Mouse (Mus musculus) forebrain, embryonic 12.5 days (tissue): ENCODE measurements at regions not wholly inside any gene's neighbourhood (a gene's known extent, or its start where the extent isn't known, plus 50 kb on each side); places are given as distances from the start of the nearest gene placed in this dataset.

Experiments used
- ATAC-seq: fragments of 200-750 bp; cut with Nextera tagmentation; 2 replicates; pipeline ENCODE4 v1.8.0; 2017; ENCODE audit warnings: moderate TSS enrichment; ENCODE audit not compliant: low FRiP score
- H3K27ac ChIP-seq: fragments of 300-500 bp; sonication (generic); 2 replicates; pipeline ENCODE4 v1.5.1; 2016; ENCODE audit warnings: mild to moderate bottlenecking
- H3K27me3 ChIP-seq: fragments of 300-500 bp; sonication (generic); 2 replicates; pipeline ENCODE4 v1.6.1; 2016; ENCODE audit warnings: mild to moderate bottlenecking
- H3K36me3 ChIP-seq: fragments of 300-500 bp; sonication (generic); replicated peaks from 2 replicates; pipeline ENCODE4 v1.6.1; 2016; ENCODE audit warnings: mild to moderate bottlenecking
- H3K4me1 ChIP-seq: fragments of 300-500 bp; sonication (generic); 2 replicates; pipeline ENCODE4 v1.6.1; 2016
- H3K4me2 ChIP-seq: fragments of 300-500 bp; sonication (generic); 2 replicates; pipeline ENCODE4 v1.6.1; 2016; ENCODE audit warnings: mild to moderate bottlenecking, moderate library complexity
- H3K4me3 ChIP-seq: fragments of 300-500 bp; sonication (generic); replicated peaks from 2 replicates; pipeline ENCODE4 v1.5.1; 2016; ENCODE audit warnings: mild to moderate bottlenecking
- H3K9ac ChIP-seq: fragments of 300-500 bp; sonication (generic); 2 replicates; pipeline ENCODE4 v1.6.1; 2016; ENCODE audit warnings: mild to moderate bottlenecking
- H3K9me3 ChIP-seq: fragments of 300-500 bp; sonication (generic); 2 replicates; pipeline ENCODE4 v1.6.1; 2016
- WGBS: fragments of 180-500 bp; shearing (Covaris S2); methylation state at CpG from one replicate; pipeline ENCODE4 v1.1.7; 2016; 5-methylcytosine and 5-hydroxymethylcytosine counted together

DNA sequence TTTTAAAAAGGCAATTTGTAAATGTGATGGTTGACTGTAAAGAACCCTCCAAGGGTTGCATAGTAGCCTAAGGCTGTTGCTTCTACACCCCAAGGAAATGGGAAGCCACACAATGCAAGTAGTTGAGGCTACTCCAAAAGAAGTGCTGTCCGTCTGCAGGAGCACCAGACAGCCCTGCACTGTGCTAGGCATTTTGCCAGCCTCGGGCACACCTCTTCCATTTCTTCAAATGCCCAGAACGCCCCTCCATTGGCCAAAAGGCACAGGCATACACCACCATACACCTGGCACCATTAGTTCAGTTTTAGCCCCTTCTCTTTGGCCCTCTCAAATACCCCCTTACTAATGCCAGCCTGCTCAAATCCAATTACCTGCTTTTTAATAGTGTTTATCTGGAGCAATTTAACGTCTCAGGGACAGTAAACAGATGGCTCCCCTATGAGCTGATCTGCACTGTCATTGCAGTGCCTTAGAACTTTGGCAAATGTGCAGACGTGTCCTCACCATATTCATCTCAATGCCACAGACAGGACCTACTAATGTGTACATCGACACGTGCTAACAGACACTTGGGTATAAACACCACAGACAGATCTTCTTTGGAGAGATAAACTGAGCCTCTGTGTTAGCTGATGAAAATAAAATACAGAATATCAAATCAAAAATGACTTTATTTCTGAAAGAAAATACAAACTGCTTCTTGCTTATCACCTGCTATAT, 211.9 kb upstream of the Hnrnpa3 start:
- Histone ChIP-seq H3K4me3 (no peak overlapping the region), H3K27me3 (no peaks in the 10 kb centered on the region), H3K4me2 (no peak overlapping the region), H3K9me3 (no peaks in the 10 kb centered on the region), H3K36me3 (no peaks in the 10 kb centered on the region), H3K27ac (no peak overlapping the region), H3K4me1 (peaks cover 9% of the 10 kb centered on the region; the same call in 1 of the 2 replicates), H3K9ac (no peak overlapping the region)
- WGBS = 70% methylated on average over 7 of the region's 7 CpGs
- ATAC-seq = no peak

DNA sequence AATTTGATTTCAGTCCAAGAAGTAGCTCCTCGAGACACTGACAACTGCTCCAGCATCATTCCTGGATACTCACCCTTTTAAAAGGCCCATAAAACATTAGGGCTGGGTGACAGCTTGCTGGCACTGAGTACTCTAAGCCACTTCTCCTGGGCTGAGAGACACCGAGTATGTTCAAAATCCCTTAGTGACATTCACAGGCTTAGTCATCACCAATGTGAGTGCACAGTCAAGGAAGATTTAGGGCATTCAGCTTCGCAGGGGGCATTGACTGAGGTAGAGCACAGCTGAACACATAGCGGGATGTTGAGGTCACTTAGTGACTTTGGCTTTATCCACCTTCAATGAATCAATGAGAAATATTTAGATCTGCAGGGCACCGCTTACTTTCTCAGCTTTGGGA, 210.8 kb upstream of the Hnrnpa3 start:
- 85% methylated on average over 5 of the region's 5 CpGs for WGBS
- Histone ChIP-seq H3K27me3 (no peaks in the 10 kb centered on the region), H3K4me3 (no peak overlapping the region), H3K9me3 (no peaks in the 10 kb centered on the region), H3K27ac (no peak overlapping the region), H3K4me2 (no peak overlapping the region), H3K4me1 (peaks cover 5% of the 10 kb centered on the region; the same call in 1 of the 2 replicates), H3K9ac (no peak overlapping the region), H3K36me3 (no peaks in the 10 kb centered on the region)
- ATAC-seq = no peak

DNA sequence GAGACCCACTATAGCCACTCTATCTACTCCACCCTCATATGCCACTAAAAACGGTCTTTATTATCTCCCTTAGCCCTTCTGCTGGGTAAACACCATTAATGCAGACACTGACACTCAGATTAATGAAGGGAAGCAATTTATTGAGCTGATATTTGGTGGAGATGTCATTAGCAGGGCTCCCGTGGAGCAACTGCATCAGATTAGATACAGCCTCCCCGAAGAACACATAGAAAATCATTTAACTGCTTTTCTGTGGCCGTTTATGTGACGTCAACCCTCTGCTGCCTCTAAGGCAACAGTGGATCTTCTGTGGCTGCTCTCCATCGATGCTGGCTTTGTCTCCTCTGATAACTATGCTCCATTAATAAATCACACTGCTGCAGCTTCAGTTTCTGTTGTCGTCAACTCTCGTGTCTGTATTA, 207.2 kb upstream of the Hnrnpa3 start:
- H3K9me3 ChIP-seq = no peaks in the 10 kb centered on the region
- 75% methylated on average over 8 of the region's 8 CpGs for WGBS
- H3K27ac ChIP-seq = no peak overlapping the region
- H3K4me2 ChIP-seq = no peak overlapping the region
- H3K4me3 ChIP-seq = no peak overlapping the region
- H3K36me3 ChIP-seq = no peaks in the 10 kb centered on the region
- ATAC-seq = no peak
- H3K4me1 ChIP-seq = peaks cover 4% of the 10 kb centered on the region; the same call in 1 of the 2 replicates
- H3K27me3 ChIP-seq = no peaks in the 10 kb centered on the region
- H3K9ac ChIP-seq = no peak overlapping the region

GRCm38 (mm10) chr2:75452274-75453148, 206.6 kb upstream of the Hnrnpa3 start:
- no peak overlapping the region for H3K9ac ChIP-seq
- no peaks in the 10 kb centered on the region for H3K9me3 ChIP-seq
- no peak overlapping the region for H3K4me2 ChIP-seq
- ATAC-seq = no peak
- H3K4me1 ChIP-seq = peaks cover 2% of the 10 kb centered on the region; the same call in 1 of the 2 replicates
- no peaks in the 10 kb centered on the region for H3K27me3 ChIP-seq
- H3K27ac ChIP-seq = no peak overlapping the region
- WGBS = 91% methylated on average over 7 of the region's 7 CpGs
- no peak overlapping the region for H3K4me3 ChIP-seq
- H3K36me3 ChIP-seq = no peaks in the 10 kb centered on the region

- no peaks in the 10 kb centered on the region for H3K9me3 ChIP-seq
- ATAC-seq = no peak
Observed at GRCm38 (mm10) chr2:75455481-75455880, 203.6 kb upstream of the Hnrnpa3 start.

GRCm38 (mm10) chr2:75456272-75456671, 202.8 kb upstream of the Hnrnpa3 start:
- no peak overlapping the region for H3K27ac ChIP-seq
- ATAC-seq = no peak

More at GRCm38 (mm10) chr2:75455481-75455880, 203.6 kb upstream of the Hnrnpa3 start:
- Histone ChIP-seq H3K4me2 (no peak overlapping the region), H3K9ac (no peak overlapping the region), H3K27me3 (no peaks in the 10 kb centered on the region), H3K4me3 (no peak overlapping the region), H3K36me3 (no peaks in the 10 kb centered on the region), H3K4me1 (no peaks in the 10 kb centered on the region), H3K27ac (no peak overlapping the region)
- 96% methylated on average over 9 of the region's 9 CpGs for whole genome bisulfite sequencing

GRCm38 (mm10) chr2:75457423-75457822, 201.6 kb upstream of the Hnrnpa3 start:
- Histone ChIP-seq H3K27ac (no peak overlapping the region), H3K9ac (no peak overlapping the region), H3K4me1 (peaks cover 15% of the 10 kb centered on the region), H3K4me3 (no peak overlapping the region), H3K4me2 (no peak overlapping the region), H3K9me3 (no peaks in the 10 kb centered on the region), H3K36me3 (no peaks in the 10 kb centered on the region), H3K27me3 (no peaks in the 10 kb centered on the region)
- 93% methylated on average over 3 of the region's 3 CpGs for WGBS
- no peak for ATAC-seq

More at GRCm38 (mm10) chr2:75456272-75456671, 202.8 kb upstream of the Hnrnpa3 start:
- Histone ChIP-seq H3K4me2 (no peak overlapping the region), H3K36me3 (no peaks in the 10 kb centered on the region), H3K27me3 (no peaks in the 10 kb centered on the region), H3K4me3 (no peak overlapping the region), H3K4me1 (peaks cover 4% of the 10 kb centered on the region; the same call in 1 of the 2 replicates), H3K9ac (no peak overlapping the region), H3K9me3 (no peaks in the 10 kb centered on the region)
- 73% methylated on average over 1 of the region's 1 CpGs for WGBS

DNA sequence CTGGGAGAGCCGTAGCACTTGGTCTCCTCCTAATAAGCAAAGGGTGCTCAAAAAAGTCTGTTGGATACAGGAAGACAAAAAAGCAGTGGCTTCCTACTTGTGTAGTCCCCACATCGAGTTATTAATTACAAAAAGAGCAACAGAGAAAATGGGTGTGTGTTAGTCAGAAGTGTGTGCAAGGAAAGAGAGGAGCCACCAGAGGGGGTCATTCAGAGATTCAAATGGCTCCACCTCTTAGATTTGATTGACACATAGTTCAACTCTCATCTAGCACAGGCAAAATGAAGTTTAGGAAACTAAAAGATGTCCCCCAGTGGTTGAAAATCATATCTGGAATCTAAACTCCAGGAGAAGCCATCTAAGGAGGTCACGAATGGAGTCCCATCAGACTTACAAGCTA, 200.2 kb upstream of the Hnrnpa3 start:
- Histone ChIP-seq H3K27ac (no peak overlapping the region), H3K27me3 (no peaks in the 10 kb centered on the region), H3K36me3 (no peaks in the 10 kb centered on the region), H3K4me3 (no peak overlapping the region), H3K9me3 (no peaks in the 10 kb centered on the region), H3K4me1 (peaks cover 15% of the 10 kb centered on the region), H3K4me2 (no peak overlapping the region), H3K9ac (no peak overlapping the region)
- WGBS = 93% methylated on average over 3 of the region's 3 CpGs
- ATAC-seq = no peak

DNA sequence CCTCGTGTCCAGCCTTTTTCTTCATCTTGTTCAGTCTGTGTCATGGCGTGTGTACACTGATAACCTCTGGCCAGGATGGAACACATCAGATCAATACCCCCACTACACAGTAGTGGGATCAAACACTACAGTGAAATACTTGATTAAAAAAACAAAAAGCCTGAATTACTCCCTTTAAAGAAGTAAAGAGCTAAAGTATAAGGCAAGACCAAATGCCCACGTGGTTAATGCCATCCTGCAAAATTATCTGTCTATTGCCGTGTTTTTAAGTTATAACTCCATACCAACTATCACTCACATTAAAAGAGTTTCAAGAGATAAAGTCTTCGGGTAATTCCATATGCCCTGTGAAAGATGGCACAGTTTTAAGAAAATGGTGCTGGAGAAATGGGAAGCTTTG, 198.6 kb upstream of the Hnrnpa3 start:
- 93% methylated on average over 5 of the region's 5 CpGs for WGBS
- no peaks in the 10 kb centered on the region for H3K9me3 ChIP-seq
- H3K9ac ChIP-seq = no peak overlapping the region
- H3K4me1 ChIP-seq = peaks cover 15% of the 10 kb centered on the region
- H3K4me2 ChIP-seq = no peak overlapping the region
- H3K27ac ChIP-seq = no peak overlapping the region
- no peaks in the 10 kb centered on the region for H3K36me3 ChIP-seq
- no peak for ATAC-seq
- no peaks in the 10 kb centered on the region for H3K27me3 ChIP-seq
- H3K4me3 ChIP-seq = no peak overlapping the region

DNA sequence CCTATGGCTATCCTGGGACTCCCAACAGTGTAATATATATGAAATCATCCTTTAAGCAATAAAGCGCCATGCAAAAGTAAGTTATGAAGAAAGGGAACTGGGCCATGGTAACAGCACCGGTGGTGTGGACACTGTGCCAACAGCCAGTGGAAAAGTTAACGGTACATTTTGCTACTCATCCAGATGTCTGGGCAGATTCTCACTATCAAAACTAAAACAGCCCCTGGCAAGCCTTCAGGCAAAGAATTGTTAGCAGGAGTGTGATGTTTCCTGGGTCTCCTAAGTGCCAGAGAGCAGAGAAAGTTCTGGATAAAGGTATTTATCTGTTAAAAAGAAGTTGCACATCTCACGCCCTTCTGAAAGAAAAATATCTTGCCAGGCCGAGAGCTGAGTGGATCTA, 198.0 kb upstream of the Hnrnpa3 start:
- H3K9ac ChIP-seq = no peak overlapping the region
- no peaks in the 10 kb centered on the region for H3K36me3 ChIP-seq
- H3K4me3 ChIP-seq = no peak overlapping the region
- no peaks in the 10 kb centered on the region for H3K9me3 ChIP-seq
- H3K4me1 ChIP-seq = peaks cover 15% of the 10 kb centered on the region
- H3K4me2 ChIP-seq = no peak overlapping the region
- 68% methylated on average over 5 of the region's 5 CpGs for WGBS
- no peaks in the 10 kb centered on the region for H3K27me3 ChIP-seq
- ATAC-seq = no peak
- no peak overlapping the region for H3K27ac ChIP-seq

DNA sequence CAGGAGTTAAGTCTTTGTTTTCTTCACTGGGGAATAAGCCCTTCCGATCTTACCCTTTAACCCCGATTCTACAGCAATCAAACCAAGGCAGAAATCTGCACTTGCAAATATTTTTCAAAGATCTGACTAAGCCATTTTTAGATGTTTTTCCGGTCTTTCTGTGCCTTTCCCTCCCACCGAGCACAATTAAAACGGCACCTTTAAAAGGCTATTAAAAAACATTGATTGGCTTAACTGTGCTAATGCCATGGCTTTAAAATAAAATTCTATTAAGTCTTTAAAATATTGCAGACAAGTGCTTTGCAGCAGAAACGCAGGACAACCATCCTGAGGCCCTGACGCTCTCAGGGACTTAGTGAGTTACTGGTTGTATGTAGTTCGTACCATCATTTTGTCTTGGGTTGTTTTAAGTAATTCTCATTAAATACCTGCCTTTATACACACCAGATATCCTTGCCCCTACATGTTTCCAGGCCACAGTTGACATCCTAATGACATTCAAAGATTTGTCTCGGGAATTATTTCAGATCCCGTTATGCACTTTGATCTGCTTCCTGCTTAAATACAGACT, 197.6 kb upstream of the Hnrnpa3 start:
- WGBS = 59% methylated on average over 10 of the region's 10 CpGs
- H3K27me3 ChIP-seq = no peaks in the 10 kb centered on the region
- no peak for ATAC-seq
- H3K4me1 ChIP-seq = peaks cover 15% of the 10 kb centered on the region
- H3K4me2 ChIP-seq = no peak overlapping the region
- H3K36me3 ChIP-seq = no peaks in the 10 kb centered on the region
- no peak overlapping the region for H3K27ac ChIP-seq
- no peaks in the 10 kb centered on the region for H3K9me3 ChIP-seq
- H3K9ac ChIP-seq = no peak overlapping the region
- H3K4me3 ChIP-seq = no peak overlapping the region

GRCm38 (mm10) chr2:75462030-75462671, 196.9 kb upstream of the Hnrnpa3 start:
- WGBS = 69% methylated on average over 5 of the region's 5 CpGs
- no peak overlapping the region for H3K4me3 ChIP-seq
- ATAC-seq = no peak
- H3K4me1 ChIP-seq = peaks cover 15% of the 10 kb centered on the region
- no peak overlapping the region for H3K9ac ChIP-seq
- no peaks in the 10 kb centered on the region for H3K27me3 ChIP-seq
- H3K4me2 ChIP-seq = no peak overlapping the region
- H3K9me3 ChIP-seq = no peaks in the 10 kb centered on the region
- H3K27ac ChIP-seq = 0 out of 2 replicates have a peak overlapping the region, but pooled peaks have one; percentile 3
- H3K36me3 ChIP-seq = no peaks in the 10 kb centered on the region
